ENCODE assay signal across 24 mouse cellular contexts in the genomic region with DNA sequence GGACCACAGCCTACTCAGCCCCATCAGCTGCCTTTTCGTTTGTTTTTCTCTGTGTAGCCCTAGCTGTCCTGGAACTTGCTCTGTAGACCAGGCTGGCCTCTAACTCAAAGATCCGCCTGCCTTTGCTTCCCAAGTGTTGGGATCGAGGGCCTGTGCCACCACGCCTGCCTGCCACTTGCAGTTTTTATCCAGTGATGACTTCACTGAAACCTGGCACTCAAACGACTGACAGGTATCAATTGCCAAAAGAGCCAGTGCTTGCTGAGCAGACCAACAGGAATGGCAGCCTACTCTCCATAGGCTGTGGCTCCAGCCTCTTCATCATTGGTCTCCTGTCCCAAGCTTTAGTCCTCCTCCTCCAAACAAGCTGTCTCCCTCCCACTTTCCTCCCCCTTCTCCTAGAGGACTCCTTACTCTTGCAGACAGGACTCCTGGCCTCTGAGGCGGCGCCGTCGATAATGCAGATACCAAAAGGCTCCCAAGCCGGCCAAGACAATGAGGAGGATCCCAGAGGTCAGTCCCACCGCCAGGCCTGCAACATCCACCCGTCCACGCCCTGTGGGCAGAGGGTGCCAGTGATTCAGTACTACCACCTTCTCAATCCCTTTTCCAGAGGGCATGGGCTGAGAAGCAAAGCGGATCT. TPM values are rescaled to one million over a fixed set of nuclear protein-coding genes. Genes with fewer than 3 reads are reported as not detected.
DNase-seq lines count a peak whose midpoint lies in the region; ATAC-seq and TF ChIP-seq lines count a peak whose summit lies in the region.
"Had no signal": no experiment of that assay in that cellular context is flagged by ENCODE, and none has a peak within 500 bp of the region (broad histone marks: within the 10 kb centered on the region; RNA-seq: fewer than 3 reads in every experiment).

No protein-coding gene starts in this region.

- H3K4me1 ChIP-seq in forebrain, embryonic 13.5 days = peaks cover 28% of the 10 kb centered on the region
- peaks cover 30% of the 10 kb centered on the region for H3K4me1 ChIP-seq in forebrain, embryonic 15.5 days
- peaks cover 52% of the 10 kb centered on the region for H3K4me1 ChIP-seq in hindbrain, embryonic 10.5 days (replicated peaks)
- H3K4me1 ChIP-seq in hindbrain, embryonic 16.5 days (ENCODE audit: control insufficient read depth, insufficient read depth, low read depth, low read length) = peaks cover 12% of the 10 kb centered on the region
- peaks cover 51% of the 10 kb centered on the region for H3K4me1 ChIP-seq in embryonic facial prominence, embryonic 10.5 days
- H3K4me1 ChIP-seq in testis, adult 2 months (ENCODE audit: control insufficient read depth, insufficient read depth, low read length) = peaks cover 32% of the 10 kb centered on the region

- no peak for TF ChIP-seq POLR2A in testis, adult 2 months (IDR thresholded peaks at IDR 0.05; ENCODE audit: control insufficient read depth, low read depth, low read length)

- peak overlapping the region; percentile 35; the same call in 1 of the 2 replicates for H3K9ac ChIP-seq in forebrain, embryonic 13.5 days
- no peak overlapping the region for H3K9ac ChIP-seq in forebrain, embryonic 15.5 days (replicated peaks)
- no peak overlapping the region for H3K9ac ChIP-seq in hindbrain, embryonic 16.5 days (ENCODE audit: low read depth, low read length)
- H3K9ac ChIP-seq: embryonic facial prominence, embryonic 12.5 days; liver, postnatal 0 days; midbrain, embryonic 12.5 days; neural tube, embryonic 15.5 days; stomach, embryonic 15.5 days had no signal

- no peak overlapping the region for H3K4me2 ChIP-seq in forebrain, embryonic 13.5 days
- no peak overlapping the region for H3K4me2 ChIP-seq in forebrain, embryonic 15.5 days (replicated peaks)
- H3K4me2 ChIP-seq in hindbrain, embryonic 16.5 days (ENCODE audit: low read length) = no peak overlapping the region
- H3K4me2 ChIP-seq: embryonic facial prominence, embryonic 12.5 days; midbrain, embryonic 12.5 days; neural tube, embryonic 15.5 days; stomach, embryonic 15.5 days had no signal

- no peaks in the 10 kb centered on the region for H3K9me3 ChIP-seq in forebrain, embryonic 13.5 days (replicated peaks)
- H3K9me3 ChIP-seq in forebrain, embryonic 15.5 days = no peaks in the 10 kb centered on the region
- H3K9me3 ChIP-seq in hindbrain, embryonic 10.5 days = no peaks in the 10 kb centered on the region
- no peaks in the 10 kb centered on the region for H3K9me3 ChIP-seq in hindbrain, embryonic 16.5 days (ENCODE audit: control insufficient read depth, low read length)
- no peaks in the 10 kb centered on the region for H3K9me3 ChIP-seq in embryonic facial prominence, embryonic 10.5 days
- H3K9me3 ChIP-seq: embryonic facial prominence, embryonic 12.5 days; midbrain, embryonic 12.5 days; neural tube, embryonic 15.5 days; stomach, embryonic 15.5 days had no signal

- TF ChIP-seq CTCF in testis, adult 2 months (IDR thresholded peaks at IDR 0.05; ENCODE audit: control insufficient read depth, insufficient read depth, insufficient replicate concordance, low read depth, low read length) = no peak

- 68% methylated on average over 14 of the region's 14 CpGs for WGBS in forebrain, embryonic 13.5 days
- WGBS in forebrain, embryonic 15.5 days = 67% methylated on average over 14 of the region's 14 CpGs
- WGBS in hindbrain, embryonic 10.5 days = 67% methylated on average over 14 of the region's 14 CpGs
- WGBS in hindbrain, embryonic 16.5 days = 65% methylated on average over 14 of the region's 14 CpGs
- WGBS in embryonic facial prominence, embryonic 10.5 days = 64% methylated on average over 14 of the region's 14 CpGs

- H3K27ac ChIP-seq in forebrain, embryonic 13.5 days = no peak overlapping the region
- H3K27ac ChIP-seq in forebrain, embryonic 15.5 days (replicated peaks) = no peak overlapping the region
- H3K27ac ChIP-seq in hindbrain, embryonic 10.5 days = peak overlapping the region; percentile 30; the same call in 1 of the 2 replicates
- no peak overlapping the region for H3K27ac ChIP-seq in hindbrain, embryonic 16.5 days (ENCODE audit: low read depth, low read length)
- H3K27ac ChIP-seq in embryonic facial prominence, embryonic 10.5 days (replicated peaks) = peak overlapping the region; percentile 48
- peak overlapping the region; percentile 59; the same call in 1 of the 2 replicates for H3K27ac ChIP-seq in testis, adult 2 months (ENCODE audit: control insufficient read depth, insufficient read depth, low read depth, low read length)
- H3K27ac ChIP-seq: embryonic facial prominence, embryonic 12.5 days; kidney, postnatal 0 days; left cerebral cortex, adult 2 months; midbrain, embryonic 12.5 days; neural tube, embryonic 15.5 days; stomach, embryonic 15.5 days had no signal

- H3K27me3 ChIP-seq in forebrain, embryonic 13.5 days = no peaks in the 10 kb centered on the region
- H3K27me3 ChIP-seq in forebrain, embryonic 15.5 days = no peaks in the 10 kb centered on the region
- H3K27me3 ChIP-seq in hindbrain, embryonic 10.5 days (ENCODE audit: insufficient read depth, poor library complexity, severe bottlenecking) = no peaks in the 10 kb centered on the region
- no peaks in the 10 kb centered on the region for H3K27me3 ChIP-seq in hindbrain, embryonic 16.5 days (replicated peaks; ENCODE audit: control insufficient read depth, insufficient read depth, low read length)
- no peaks in the 10 kb centered on the region for H3K27me3 ChIP-seq in embryonic facial prominence, embryonic 10.5 days (replicated peaks; ENCODE audit: low read depth, poor library complexity, severe bottlenecking)
- H3K27me3 ChIP-seq in testis, adult 2 months (ENCODE audit: control insufficient read depth, insufficient read depth, low read length) = no peaks in the 10 kb centered on the region
- H3K27me3 ChIP-seq: CH12.LX; embryonic facial prominence, embryonic 12.5 days; neural tube, embryonic 15.5 days; stomach, embryonic 15.5 days had no signal

- no peaks in the 10 kb centered on the region for H3K36me3 ChIP-seq in forebrain, embryonic 13.5 days (ENCODE audit: poor library complexity, severe bottlenecking)
- no peaks in the 10 kb centered on the region for H3K36me3 ChIP-seq in forebrain, embryonic 15.5 days
- no peaks in the 10 kb centered on the region; the same call in 1 of the 2 replicates for H3K36me3 ChIP-seq in hindbrain, embryonic 10.5 days
- H3K36me3 ChIP-seq in hindbrain, embryonic 16.5 days (ENCODE audit: control insufficient read depth, insufficient read depth, low read length) = no peaks in the 10 kb centered on the region
- no peaks in the 10 kb centered on the region for H3K36me3 ChIP-seq in embryonic facial prominence, embryonic 10.5 days (replicated peaks)
- H3K36me3 ChIP-seq in testis, adult 2 months (ENCODE audit: control insufficient read depth, insufficient read depth, low read length) = no peaks in the 10 kb centered on the region
- H3K36me3 ChIP-seq: embryonic facial prominence, embryonic 12.5 days; midbrain, embryonic 12.5 days; neural tube, embryonic 15.5 days; stomach, embryonic 15.5 days had no signal

- H3K4me3 ChIP-seq in forebrain, embryonic 13.5 days = no peak overlapping the region
- H3K4me3 ChIP-seq in forebrain, embryonic 15.5 days = no peak overlapping the region
- no peak overlapping the region for H3K4me3 ChIP-seq in hindbrain, embryonic 10.5 days
- no peak overlapping the region for H3K4me3 ChIP-seq in hindbrain, embryonic 16.5 days (ENCODE audit: low read length)
- H3K4me3 ChIP-seq in embryonic facial prominence, embryonic 10.5 days = 0 out of 2 replicates have a peak overlapping the region, but pooled peaks have one; percentile 11
- H3K4me3 ChIP-seq in testis, adult 2 months (ENCODE audit: control insufficient read depth, low read depth, low read length) = no peak overlapping the region
- H3K4me3 ChIP-seq: embryonic facial prominence, embryonic 12.5 days; left cerebral cortex, adult 2 months; midbrain, embryonic 12.5 days; neural tube, embryonic 15.5 days; stomach, embryonic 15.5 days had no signal

- no peak for ATAC-seq in forebrain, embryonic 13.5 days
- ATAC-seq in forebrain, embryonic 15.5 days (replicated peaks) = no peak
- no peak for ATAC-seq in hindbrain, embryonic 16.5 days
- ATAC-seq: inflammation-experienced regulatory T-cells, adult 6 months; liver, postnatal 0 days had no signal

- no peak for DNase-seq in hindbrain, embryonic 10.5 days (ENCODE audit: low spot score)
- DNase-seq in embryonic facial prominence, embryonic 10.5 days (ENCODE audit: low spot score) = no peak
- DNase-seq in right cerebral cortex, postnatal 10 days (ENCODE audit: low spot score in 2 of 2) = no peak
- DNase-seq: B cell, adult 2 months; cerebellum, adult 2 months; gastrocnemius, postnatal 36 days; kidney, adult 18-20 months; liver; liver, postnatal 0 days; lung, postnatal 10 days; right cerebral cortex, adult 18-20 months; thymus, postnatal 14 days had no signal

RNA-seq across cellular contexts. Expression of a gene that starts 3.8 kb away (rescaled TPM):
- polyA plus RNA-seq in forebrain, embryonic 13.5 days (2015; fragmentation: Nextera tagmentation; extraction: Ambion mirVana) = 14.9 and 17.2 TPM in 2 replicates
- polyA plus RNA-seq in forebrain, embryonic 15.5 days (2015; fragmentation: Nextera tagmentation; extraction: Ambion mirVana) = 16.0 and 16.1 TPM in 2 replicates
- 11.9 and 13.4 TPM in 2 replicates for polyA plus RNA-seq in hindbrain, embryonic 10.5 days (2016; fragmentation: Nextera tagmentation; extraction: Ambion mirVana)
- 12.8 and 13.4 TPM in 2 replicates for polyA plus RNA-seq in hindbrain, embryonic 16.5 days (2015; fragmentation: Nextera tagmentation; extraction: Ambion mirVana)
- polyA plus RNA-seq in embryonic facial prominence, embryonic 10.5 days (2016; fragmentation: Nextera tagmentation; extraction: Ambion mirVana) = 13.4 and 14.9 TPM in 2 replicates
- 3.4 and 3.5 TPM in 2 replicates for polyA plus RNA-seq in testis, adult 2 months (2012; rRNA removed)

RNA-seq across cellular contexts. Expression of a gene that starts 5.8 kb away (rescaled TPM):
- polyA plus RNA-seq in forebrain, embryonic 13.5 days (2015; fragmentation: Nextera tagmentation; extraction: Ambion mirVana) = 52.7 and 58.5 TPM in 2 replicates
- polyA plus RNA-seq in forebrain, embryonic 15.5 days (2015; fragmentation: Nextera tagmentation; extraction: Ambion mirVana) = 62.4 and 63.9 TPM in 2 replicates
- polyA plus RNA-seq in hindbrain, embryonic 10.5 days (2016; fragmentation: Nextera tagmentation; extraction: Ambion mirVana) = 67.8 and 70.7 TPM in 2 replicates
- polyA plus RNA-seq in hindbrain, embryonic 16.5 days (2015; fragmentation: Nextera tagmentation; extraction: Ambion mirVana) = 68.8 and 69.0 TPM in 2 replicates
- polyA plus RNA-seq in embryonic facial prominence, embryonic 10.5 days (2016; fragmentation: Nextera tagmentation; extraction: Ambion mirVana) = 70.8 and 74.7 TPM in 2 replicates
- 115 and 123 TPM in 2 replicates for polyA plus RNA-seq in testis, adult 2 months (2012; rRNA removed)

RNA-seq across cellular contexts. Expression of a gene that starts 6.0 kb away (rescaled TPM):
- 14.7 and 14.8 TPM in 2 replicates for polyA plus RNA-seq in forebrain, embryonic 13.5 days (2015; fragmentation: Nextera tagmentation; extraction: Ambion mirVana)
- polyA plus RNA-seq in forebrain, embryonic 15.5 days (2015; fragmentation: Nextera tagmentation; extraction: Ambion mirVana) = 12.6 and 15.3 TPM in 2 replicates
- 16.9 and 18.6 TPM in 2 replicates for polyA plus RNA-seq in hindbrain, embryonic 10.5 days (2016; fragmentation: Nextera tagmentation; extraction: Ambion mirVana)
- 15.7 and 16.7 TPM in 2 replicates for polyA plus RNA-seq in hindbrain, embryonic 16.5 days (2015; fragmentation: Nextera tagmentation; extraction: Ambion mirVana)
- 23.3 and 24.4 TPM in 2 replicates for polyA plus RNA-seq in embryonic facial prominence, embryonic 10.5 days (2016; fragmentation: Nextera tagmentation; extraction: Ambion mirVana)
- 27.3 and 27.9 TPM in 2 replicates for polyA plus RNA-seq in testis, adult 2 months (2012; rRNA removed)

RNA-seq across cellular contexts. Expression of a gene that starts 35.6 kb away (rescaled TPM):
- polyA plus RNA-seq in forebrain, embryonic 13.5 days (2015; fragmentation: Nextera tagmentation; extraction: Ambion mirVana) = 61.3 and 62.0 TPM in 2 replicates
- 49.6 and 54.4 TPM in 2 replicates for polyA plus RNA-seq in forebrain, embryonic 15.5 days (2015; fragmentation: Nextera tagmentation; extraction: Ambion mirVana)
- polyA plus RNA-seq in hindbrain, embryonic 10.5 days (2016; fragmentation: Nextera tagmentation; extraction: Ambion mirVana) = 127 and 135 TPM in 2 replicates
- 63.3 and 77.3 TPM in 2 replicates for polyA plus RNA-seq in hindbrain, embryonic 16.5 days (2015; fragmentation: Nextera tagmentation; extraction: Ambion mirVana)
- 144 and 156 TPM in 2 replicates for polyA plus RNA-seq in embryonic facial prominence, embryonic 10.5 days (2016; fragmentation: Nextera tagmentation; extraction: Ambion mirVana)
- 10.4 and 16.3 TPM in 2 replicates for polyA plus RNA-seq in testis, adult 2 months (2012; rRNA removed)

RNA-seq across cellular contexts. Expression of a gene that starts 38.7 kb away (rescaled TPM):
- 9.4 and 10.2 TPM in 2 replicates for polyA plus RNA-seq in forebrain, embryonic 13.5 days (2015; fragmentation: Nextera tagmentation; extraction: Ambion mirVana)
- 10.4 and 11.5 TPM in 2 replicates for polyA plus RNA-seq in forebrain, embryonic 15.5 days (2015; fragmentation: Nextera tagmentation; extraction: Ambion mirVana)
- 24.4 and 24.8 TPM in 2 replicates for polyA plus RNA-seq in hindbrain, embryonic 10.5 days (2016; fragmentation: Nextera tagmentation; extraction: Ambion mirVana)
- 13.1 and 16.7 TPM in 2 replicates for polyA plus RNA-seq in hindbrain, embryonic 16.5 days (2015; fragmentation: Nextera tagmentation; extraction: Ambion mirVana)
- polyA plus RNA-seq in embryonic facial prominence, embryonic 10.5 days (2016; fragmentation: Nextera tagmentation; extraction: Ambion mirVana) = 18.8 and 20.3 TPM in 2 replicates
- polyA plus RNA-seq in testis, adult 2 months (2012; rRNA removed) = 43.4 and 44.2 TPM in 2 replicates

Comparison
In these comparisons a context has a peak if more than half of its experiments do, and no peak if none do; other contexts are left out.
1. H3K27ac ChIP-seq: peak in hindbrain, embryonic 10.5 days (single experiment), embryonic facial prominence, embryonic 10.5 days (single experiment) and testis, adult 2 months (single experiment); none in forebrain, embryonic 13.5 days (single experiment), forebrain, embryonic 15.5 days (single experiment) and hindbrain, embryonic 16.5 days (single experiment).